Mouse (Mus musculus): ENCODE measurements around the gene Cdr2. TPM values are rescaled to one million over a fixed set of nuclear protein-coding genes. Genes with fewer than 3 reads are reported as not detected.

Gene Cdr2
- polyA plus RNA-seq, 1 experiment from 2014 or later = 12.1 TPM

Other genes starting within 250 kb of the Cdr2 start
- gene Vwa3a, start 243.0 kb downstream of the Cdr2 start, polyA plus RNA-seq (2015; fragmentation: Nextera tagmentation; extraction: Ambion mirVana) = 1.0 TPM in 2 replicates
- gene Gm5737, start 169.9 kb downstream of the Cdr2 start, polyA plus RNA-seq (2015; fragmentation: Nextera tagmentation; extraction: Ambion mirVana) = not detected in 2 replicates
- 35.8 and 42.5 TPM in 2 replicates for gene Eef2k, start 139.5 kb downstream of the Cdr2 start, polyA plus RNA-seq (2015; fragmentation: Nextera tagmentation; extraction: Ambion mirVana)
- gene Polr3e, start 64.6 kb downstream of the Cdr2 start, polyA plus RNA-seq (2015; fragmentation: Nextera tagmentation; extraction: Ambion mirVana) = 21.4 and 22.1 TPM in 2 replicates
- gene Mfsd13b, start 197 bp upstream of the Cdr2 start, polyA plus RNA-seq (2015; fragmentation: Nextera tagmentation; extraction: Ambion mirVana) = 0.11 and 0.50 TPM in 2 replicates
- 89.3 and 92.3 TPM in 2 replicates for gene Mettl9, start 52.1 kb upstream of the Cdr2 start, polyA plus RNA-seq (2015; fragmentation: Nextera tagmentation; extraction: Ambion mirVana)
- 1.5 and 2.3 TPM in 2 replicates for gene Igsf6, start 92.3 kb upstream of the Cdr2 start, polyA plus RNA-seq (2015; fragmentation: Nextera tagmentation; extraction: Ambion mirVana)
- gene Otoa, start 99.3 kb upstream of the Cdr2 start, polyA plus RNA-seq (2015; fragmentation: Nextera tagmentation; extraction: Ambion mirVana) = 0.12 and 0.36 TPM in 2 replicates